Mouse (Mus musculus): ENCODE results near the gene Zbtb9. TPM values are rescaled to one million over a fixed set of nuclear protein-coding genes. Genes with fewer than 3 reads are reported as not detected.
A peak's percentile ranks its signal among the peaks of the same experiment; 100 is the strongest.

Gene Zbtb9
- total and polyA plus RNA-seq, 2 experiments from 2014 or later = 4.0 to 5.4 TPM

DNA sequence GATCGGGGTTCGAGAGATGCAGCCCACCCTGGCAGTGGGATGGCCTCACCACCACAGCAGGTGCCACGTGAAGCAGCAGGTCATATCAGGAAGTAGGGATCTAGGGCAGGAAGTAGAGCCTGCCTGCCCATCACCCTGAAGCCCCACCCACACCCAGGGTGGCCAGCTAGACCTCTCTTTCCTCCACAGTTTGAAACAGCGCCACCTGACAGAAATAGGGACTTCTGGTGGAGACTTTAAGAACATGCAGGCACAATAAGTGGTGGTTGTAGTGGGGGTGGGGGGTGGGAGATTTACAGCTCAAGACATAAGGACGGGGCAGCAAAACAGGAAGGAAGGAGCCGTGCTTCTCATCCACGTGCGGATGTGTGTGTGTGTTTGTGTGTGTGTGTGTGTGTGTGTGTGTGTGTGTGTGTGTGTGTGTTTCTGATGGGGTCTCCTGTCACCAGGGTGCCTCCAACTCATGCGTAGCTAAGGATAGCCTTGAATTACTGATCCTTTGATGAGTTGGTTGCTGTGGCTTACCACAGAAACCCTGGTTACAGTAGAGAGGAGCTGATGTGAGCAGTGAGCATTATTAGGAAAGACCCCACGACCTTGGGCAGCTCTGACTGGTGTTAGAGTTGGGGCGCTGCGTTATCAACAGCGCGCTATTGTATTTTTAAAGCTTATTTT lies 39.2 kb downstream of the Zbtb9 start:
- Histone ChIP-seq H3K4me1 (ENCODE audit: control insufficient read depth, insufficient read depth) (no peaks in the 10 kb centered on the region), H3K27ac (ENCODE audit: low read depth) (no peak overlapping the region), H3K9me3 (replicated peaks; ENCODE audit: control insufficient read depth, low read length) (no peaks in the 10 kb centered on the region), H3K27me3 (ENCODE audit: control insufficient read depth, insufficient read depth, low read length) (no peaks in the 10 kb centered on the region), H3K36me3 (replicated peaks; ENCODE audit: control insufficient read depth, insufficient read depth, low read length) (no peaks in the 10 kb centered on the region), H3K9ac (replicated peaks; ENCODE audit: low read depth, low read length) (no peak overlapping the region), H3K4me3 (ENCODE audit: low read depth, low read length) (no peak overlapping the region), H3K4me2 (ENCODE audit: low read depth, low read length) (no peak overlapping the region)
- 51% methylated on average over 14 of the region's 14 CpGs for WGBS
- TF ChIP-seq CTCF (IDR thresholded peaks at IDR 0.05; ENCODE audit: low read depth) (no peak), EP300 (IDR thresholded peaks at IDR 0.05; ENCODE audit: low read depth) (no peak)
- ATAC-seq (ENCODE audit: insufficient read depth, low read depth) = no peak
- DNase-seq (ENCODE audit: low spot score) = no peak

GRCm38 (mm10) chr17:27012909-27013308 lies 39.9 kb downstream of the Zbtb9 start:
- DNase-seq (ENCODE audit: low spot score) = no peak
- Histone ChIP-seq H3K4me3 (ENCODE audit: low read depth, low read length) (no peak overlapping the region), H3K9me3 (replicated peaks; ENCODE audit: control insufficient read depth, low read length) (no peaks in the 10 kb centered on the region), H3K9ac (replicated peaks; ENCODE audit: low read depth, low read length) (no peak overlapping the region), H3K27ac (ENCODE audit: low read depth) (no peak overlapping the region), H3K4me2 (ENCODE audit: low read depth, low read length) (no peak overlapping the region), H3K4me1 (ENCODE audit: control insufficient read depth, insufficient read depth) (no peaks in the 10 kb centered on the region), H3K27me3 (ENCODE audit: control insufficient read depth, insufficient read depth, low read length) (no peaks in the 10 kb centered on the region), H3K36me3 (replicated peaks; ENCODE audit: control insufficient read depth, insufficient read depth, low read length) (no peaks in the 10 kb centered on the region)
- ATAC-seq (ENCODE audit: insufficient read depth, low read depth) = no peak
- 32% methylated on average over 6 of the region's 6 CpGs for WGBS
- TF ChIP-seq CTCF (IDR thresholded peaks at IDR 0.05; ENCODE audit: low read depth) (no peak), EP300 (IDR thresholded peaks at IDR 0.05; ENCODE audit: low read depth) (no peak)

- no peaks in the 10 kb centered on the region for H3K27me3 ChIP-seq (ENCODE audit: control insufficient read depth, insufficient read depth, low read length)
- no peaks in the 10 kb centered on the region for H3K9me3 ChIP-seq (replicated peaks; ENCODE audit: control insufficient read depth, low read length)
- peak overlapping the region; percentile 57 for H3K4me3 ChIP-seq (ENCODE audit: low read depth, low read length)
- no peak for TF ChIP-seq CTCF (IDR thresholded peaks at IDR 0.05; ENCODE audit: low read depth)
- no peak for TF ChIP-seq EP300 (IDR thresholded peaks at IDR 0.05; ENCODE audit: low read depth)
- peaks cover 7% of the 10 kb centered on the region for H3K4me1 ChIP-seq (ENCODE audit: control insufficient read depth, insufficient read depth)
- H3K36me3 ChIP-seq (replicated peaks; ENCODE audit: control insufficient read depth, insufficient read depth, low read length) = peaks cover 34% of the 10 kb centered on the region
- H3K27ac ChIP-seq (ENCODE audit: low read depth) = peak overlapping the region; percentile 86
- DNase-seq (ENCODE audit: low spot score) (peak; percentile 85), ATAC-seq (ENCODE audit: insufficient read depth, low read depth) (peak; percentile 79)
- 5% methylated on average over 34 of the region's 34 CpGs for WGBS
- peak overlapping the region; percentile 70 for H3K4me2 ChIP-seq (ENCODE audit: low read depth, low read length)
- peak overlapping the region; percentile 54 for H3K9ac ChIP-seq (replicated peaks; ENCODE audit: low read depth, low read length)
These were observed 44.9 kb downstream of the Zbtb9 start for GRCm38 (mm10) chr17:27017564-27018499.

DNA sequence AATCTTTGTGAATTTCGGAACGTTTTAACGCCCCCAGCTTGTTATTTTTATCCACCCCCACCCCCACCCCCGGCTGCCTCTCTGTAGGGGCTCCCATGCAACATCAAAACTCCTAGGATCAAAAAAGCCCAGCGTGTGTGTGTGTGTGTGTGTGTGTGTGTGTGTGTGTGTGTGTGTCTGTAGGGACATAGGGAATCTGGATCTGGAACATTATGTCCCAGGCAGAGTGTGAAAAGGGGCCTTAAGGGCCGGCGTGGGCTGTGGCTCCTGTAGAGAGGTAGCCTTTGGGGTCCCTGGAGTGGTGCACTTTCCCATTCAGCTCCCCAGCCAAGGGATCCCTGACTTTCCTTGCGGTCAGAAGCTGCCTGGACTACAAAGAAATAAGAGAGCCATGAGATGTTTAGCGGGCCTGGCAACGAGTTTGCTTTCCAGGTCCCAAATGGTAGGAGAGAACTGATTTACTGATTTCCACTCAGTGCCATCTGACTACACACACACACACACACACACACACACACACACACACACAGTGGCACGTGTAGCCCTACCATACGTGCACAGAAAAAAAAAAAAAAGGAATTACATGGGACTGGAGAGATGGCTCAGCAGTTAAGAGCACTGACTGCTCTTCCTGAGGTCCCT lies 45.7 kb downstream of the Zbtb9 start:
- ATAC-seq (ENCODE audit: insufficient read depth, low read depth) = peak; percentile 52; the same call in 1 of the 2 replicates
- Histone ChIP-seq H3K9ac (replicated peaks; ENCODE audit: low read depth, low read length) (peak overlapping the region; percentile 54), H3K36me3 (replicated peaks; ENCODE audit: control insufficient read depth, insufficient read depth, low read length) (peaks cover 41% of the 10 kb centered on the region), H3K4me1 (ENCODE audit: control insufficient read depth, insufficient read depth) (peaks cover 7% of the 10 kb centered on the region), H3K27me3 (ENCODE audit: control insufficient read depth, insufficient read depth, low read length) (no peaks in the 10 kb centered on the region), H3K4me2 (ENCODE audit: low read depth, low read length) (peak overlapping the region; percentile 70), H3K9me3 (replicated peaks; ENCODE audit: control insufficient read depth, low read length) (no peaks in the 10 kb centered on the region), H3K4me3 (ENCODE audit: low read depth, low read length) (peak overlapping the region; percentile 57), H3K27ac (ENCODE audit: low read depth) (peak overlapping the region; percentile 86)
- TF ChIP-seq EP300 (IDR thresholded peaks at IDR 0.05; ENCODE audit: low read depth) (peak; percentile 35; the same call in 1 of the 2 replicates), CTCF (IDR thresholded peaks at IDR 0.05; ENCODE audit: low read depth) (no peak)
- no peak for DNase-seq (ENCODE audit: low spot score)
- 32% methylated on average over 12 of the region's 12 CpGs for WGBS

DNA sequence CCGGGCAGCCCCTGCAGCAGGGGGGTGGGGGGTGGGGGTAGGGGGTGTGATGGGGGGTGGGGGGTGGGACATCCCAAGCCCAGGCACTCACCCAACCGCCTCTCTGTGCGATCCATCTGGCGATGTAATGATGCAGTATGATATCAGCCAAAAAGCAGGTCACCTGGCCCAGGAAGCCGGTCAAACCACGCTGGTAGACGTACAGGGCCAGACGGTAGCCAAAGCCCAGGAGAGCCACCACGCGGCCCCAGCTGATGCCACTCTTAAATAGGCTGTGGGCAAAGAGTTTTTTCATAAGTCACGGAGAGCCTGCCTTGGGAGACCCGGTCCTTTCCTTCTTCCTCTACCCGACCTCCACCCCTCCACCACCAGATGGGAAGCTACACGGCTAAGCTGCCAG lies 48.1 kb downstream of the Zbtb9 start:
- Histone ChIP-seq H3K4me1 (ENCODE audit: control insufficient read depth, insufficient read depth) (peaks cover 7% of the 10 kb centered on the region), H3K9me3 (replicated peaks; ENCODE audit: control insufficient read depth, low read length) (no peaks in the 10 kb centered on the region), H3K27me3 (ENCODE audit: control insufficient read depth, insufficient read depth, low read length) (no peaks in the 10 kb centered on the region), H3K4me3 (ENCODE audit: low read depth, low read length) (no peak overlapping the region), H3K27ac (ENCODE audit: low read depth) (no peak overlapping the region), H3K36me3 (replicated peaks; ENCODE audit: control insufficient read depth, insufficient read depth, low read length) (peaks cover 54% of the 10 kb centered on the region), H3K9ac (replicated peaks; ENCODE audit: low read depth, low read length) (no peak overlapping the region), H3K4me2 (ENCODE audit: low read depth, low read length) (no peak overlapping the region)
- WGBS = 87% methylated on average over 14 of the region's 14 CpGs
- no peak for TF ChIP-seq CTCF (IDR thresholded peaks at IDR 0.05; ENCODE audit: low read depth)
- TF ChIP-seq EP300 (IDR thresholded peaks at IDR 0.05; ENCODE audit: low read depth) = no peak
- no peak for ATAC-seq (ENCODE audit: insufficient read depth, low read depth)
- DNase-seq (ENCODE audit: low spot score) = no peak
